ENCODE assay signal across 24 mouse cellular contexts in the genomic region with DNA sequence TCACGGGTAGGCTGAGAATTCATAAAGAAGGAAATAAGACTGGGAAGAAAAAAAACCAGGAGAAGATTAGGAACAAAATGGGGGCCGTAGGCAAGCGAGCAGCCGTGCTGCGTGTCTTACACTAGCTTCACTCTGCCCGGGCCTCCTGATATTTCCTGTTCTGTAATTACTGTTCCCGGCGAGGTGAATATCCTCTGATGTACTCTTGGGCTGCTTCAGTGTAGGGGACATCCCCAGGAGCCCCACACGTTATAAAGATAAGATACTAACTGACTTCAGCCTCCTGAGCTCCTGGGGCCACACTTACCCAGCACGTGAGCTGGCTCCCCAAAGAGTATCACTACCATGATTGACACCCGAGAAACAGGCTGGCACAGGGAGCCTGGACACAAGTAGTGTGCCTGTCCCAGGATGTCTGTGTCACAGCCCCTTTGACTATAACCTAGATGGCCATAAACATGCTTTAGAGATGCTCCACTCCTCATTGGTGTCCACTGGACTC. TPM values are rescaled to one million over a fixed set of nuclear protein-coding genes. Genes with fewer than 3 reads are reported as not detected.
DNase-seq lines count a peak whose midpoint lies in the region; ATAC-seq and TF ChIP-seq lines count a peak whose summit lies in the region.
"Had no signal": no experiment of that assay in that cellular context is flagged by ENCODE, and none has a peak within 500 bp of the region (broad histone marks: within the 10 kb centered on the region; RNA-seq: fewer than 3 reads in every experiment).

No protein-coding gene starts in this region.

- no peaks in the 10 kb centered on the region for H3K79me2 ChIP-seq in CH12.LX (replicated peaks; ENCODE audit: control insufficient read depth, extremely low read depth, insufficient read depth, poor library complexity, severe bottlenecking)

- DNase-seq in thymus, postnatal 4 days, result peak; percentile 9
- DNase-seq in thymus, postnatal 14 days, result no peak
- no peak for DNase-seq in CH12.LX (ENCODE audit: extremely low read depth)
- DNase-seq in thymus, postnatal 36 days, result no peak
- DNase-seq in retina, postnatal 1 day, result no peak
- DNase-seq: adrenal gland, adult 8-10 months; adrenal gland, postnatal 36 days; cerebellum, adult 18-20 months; cerebellum, adult 9-10 months; cerebellum, postnatal 14 days; gastrocnemius, postnatal 25 days; heart, postnatal 14 days had no signal

- in situ Hi-C loops in CH12.LX (cut with MboI; ENCODE audit: low pct_ligation_motif_present, low pct_unique_long_range_greater_than_20kb, low sequenced_read_pairs), result no loop called here

- H3K27ac ChIP-seq in CH12.LX (ENCODE audit: insufficient read depth, low read depth), result no peak overlapping the region
- H3K27ac ChIP-seq: forebrain, embryonic 10.5 days; heart, adult 2 months; heart, embryonic 10.5 days; heart, embryonic 13.5 days; hindbrain, embryonic 13.5 days had no signal

- no peak for TF ChIP-seq EP300 in CH12.LX (IDR thresholded peaks at IDR 0.05; ENCODE audit: low read length)

- no peaks in the 10 kb centered on the region for H3K9me3 ChIP-seq in CH12.LX (replicated peaks; ENCODE audit: low read length)
- H3K9me3 ChIP-seq: forebrain, embryonic 10.5 days; heart, embryonic 10.5 days; heart, embryonic 13.5 days; hindbrain, embryonic 13.5 days had no signal

- H3K36me3 ChIP-seq in CH12.LX (replicated peaks in 1 of 2; ENCODE audit: control insufficient read depth in 1 of 2, insufficient read depth in 1 of 2, low read length in 1 of 2), result no peaks in the 10 kb centered on the region
- H3K36me3 ChIP-seq: forebrain, embryonic 10.5 days; heart, embryonic 10.5 days; heart, embryonic 13.5 days; hindbrain, embryonic 13.5 days had no signal

- peak; percentile 86 for ATAC-seq in inflammation-experienced regulatory T-cells, adult 6 months
- ATAC-seq: forebrain, embryonic 14.5 days; hindbrain, embryonic 16.5 days; intestine, postnatal 0 days had no signal

- dilution Hi-C loops in CH12.LX (cut with MboI; ENCODE audit: extremely low pct_ligation_motif_present, extremely low pct_unique_long_range_greater_than_20kb, low sequenced_read_pairs), result no loop called here

- TF ChIP-seq RAD21 in CH12.LX (IDR thresholded peaks at IDR 0.05; ENCODE audit: low read depth, low read length), result no peak

- TF ChIP-seq POLR2A in CH12.LX (IDR thresholded peaks at IDR 0.05; ENCODE audit: low read depth, low read length), result no peak

- H3K4me3 ChIP-seq in CH12.LX (replicated peaks in 1 of 3; ENCODE audit: low read depth in 2 of 3, low read length in 2 of 3, poor library complexity in 1 of 3), result no peak overlapping the region
- H3K4me3 ChIP-seq: forebrain, embryonic 10.5 days; heart, adult 2 months; heart, embryonic 10.5 days; heart, embryonic 13.5 days; hindbrain, embryonic 13.5 days had no signal

- H3K4me2 ChIP-seq in CH12.LX (ENCODE audit: insufficient read depth, low read depth, poor library complexity, severe bottlenecking), result peak overlapping the region; percentile 21; the same call in 1 of the 2 replicates
- H3K4me2 ChIP-seq: heart, embryonic 13.5 days; hindbrain, embryonic 13.5 days had no signal

- no peak for TF ChIP-seq CTCF in CH12.LX (conservative IDR thresholded peaks at IDR 0.05 in 1 of 2, IDR thresholded peaks at IDR 0.05 in 1 of 2; ENCODE audit: low read depth in 2 of 2, low read length in 2 of 2)

- H3K9ac ChIP-seq in CH12.LX (ENCODE audit: insufficient read depth, low read depth), result no peak overlapping the region
- H3K9ac ChIP-seq: heart, embryonic 13.5 days; hindbrain, embryonic 13.5 days had no signal

- no peaks in the 10 kb centered on the region for H3K27me3 ChIP-seq in CH12.LX (replicated peaks)
- H3K27me3 ChIP-seq: heart, embryonic 13.5 days; hindbrain, embryonic 13.5 days had no signal

- H3K4me1 ChIP-seq in CH12.LX (ENCODE audit: control insufficient read depth in 1 of 2, insufficient read depth in 2 of 2), result peaks cover 14 to 27% of the 10 kb centered on the region in 2 experiments
- H3K4me1 ChIP-seq: hindbrain, embryonic 13.5 days had no signal

TF ChIP-seq in CH12.LX, 34 proteins besides CTCF, POLR2A, EP300 and RAD21:
- TF ChIP-seq ZMIZ1 (IDR thresholded peaks at IDR 0.05; ENCODE audit: low read depth, low read length) (no peak), MEF2A (IDR thresholded peaks at IDR 0.05; ENCODE audit: borderline replicate concordance, low read depth, low read length) (peak; percentile 22; the same call in 1 of the 2 replicates), USF2 (conservative IDR thresholded peaks at IDR 0.05; ENCODE audit: low read depth, low read length) (no peak), ZC3H11A (IDR thresholded peaks at IDR 0.05; ENCODE audit: low read depth, low read length) (no peak), MAX (IDR thresholded peaks at IDR 0.05; ENCODE audit: low read length) (0 out of 2 replicates have a peak, but pooled peaks have one; percentile 28), UBTF (IDR thresholded peaks at IDR 0.05; ENCODE audit: low read depth, low read length) (no peak), POLR2AphosphoS2 (IDR thresholded peaks at IDR 0.05; ENCODE audit: low read depth, low read length) (no peak), CHD2 (IDR thresholded peaks at IDR 0.05; ENCODE audit: low read length) (0 out of 2 replicates have a peak, but pooled peaks have one; percentile 12), ELF1 (IDR thresholded peaks at IDR 0.05; ENCODE audit: low read depth, low read length) (no peak), BHLHE40 (IDR thresholded peaks at IDR 0.05; ENCODE audit: low read depth, low read length) (peak; percentile 90)

RNA-seq across cellular contexts. Expression of a gene that starts 28.7 kb away (rescaled TPM):
- total RNA-seq in CH12.LX (2012; rRNA removed) (115 and 138 TPM in 2 replicates), CH12.LX (2014; rRNA removed) (122 and 142 TPM in 2 replicates)
- polyA plus RNA-seq in CH12.LX (2012; ENCODE audit: insufficient read length, low read depth), result 74.5 and 81.7 TPM in 2 replicates
- 10 to 100 TPM; 17.4 to 19.8 (median 17.8) TPM for polyA plus RNA-seq in inflammation-experienced regulatory T-cells, adult 6 months (2017; shearing (Covaris generic))
- total RNA-seq: MEL had no signal
- polyA plus RNA-seq: C2C12; embryonic facial prominence, embryonic 11.5 days; forebrain, embryonic 10.5 days had no signal
